In the genomic region with DNA sequence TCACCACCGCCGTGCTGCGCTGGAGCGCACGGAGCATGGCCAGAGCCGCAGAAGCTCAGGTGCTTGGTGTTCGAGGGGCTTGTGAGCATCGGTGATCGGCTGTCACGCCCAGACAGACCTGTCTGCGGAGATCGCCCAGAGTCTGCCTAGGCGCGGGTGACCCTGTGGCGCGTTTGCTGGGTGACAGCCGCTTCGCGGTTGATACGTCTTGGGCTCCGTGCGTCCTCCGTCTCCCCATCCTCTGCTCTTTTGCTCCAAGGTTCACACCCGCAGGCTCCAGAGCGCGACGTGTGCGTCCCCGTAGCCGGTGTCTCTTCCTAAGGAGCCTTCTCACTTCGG, we compare ENCODE assay signal across 8 mouse cellular contexts.
DNase-seq lines count a peak whose midpoint lies in the region; ATAC-seq and TF ChIP-seq lines count a peak whose summit lies in the region.

No protein-coding gene starts in this region.

- WGBS in heart, postnatal 0 days, result under 1% methylated on average over 31 of the region's 31 CpGs
- WGBS in hindbrain, embryonic 13.5 days, result under 1% methylated on average over 31 of the region's 31 CpGs
- WGBS in midbrain, embryonic 12.5 days, result under 1% methylated on average over 31 of the region's 31 CpGs

- H3K27ac ChIP-seq in heart, postnatal 0 days (ENCODE audit: low read depth), result peak overlapping the region; percentile 94
- H3K27ac ChIP-seq in hindbrain, embryonic 13.5 days, result peak overlapping the region; percentile 87
- H3K27ac ChIP-seq in midbrain, embryonic 12.5 days (replicated peaks), result peak overlapping the region; percentile 66

- H3K4me1 ChIP-seq in heart, postnatal 0 days (ENCODE audit: control insufficient read depth, insufficient read depth), result peaks cover 28% of the 10 kb centered on the region
- peaks cover 59% of the 10 kb centered on the region for H3K4me1 ChIP-seq in hindbrain, embryonic 13.5 days (replicated peaks)
- H3K4me1 ChIP-seq in midbrain, embryonic 12.5 days, result peaks cover 23% of the 10 kb centered on the region

- intact Hi-C loops in heart, postnatal 25 days (cut with DNase I), result loop anchor here (2.0 to 5.0 kb wide), 2 partner anchors 33 to 99 kb away; no protein-coding TSS in a partner anchor

- no peaks in the 10 kb centered on the region for H3K27me3 ChIP-seq in heart, postnatal 0 days (ENCODE audit: control insufficient read depth, insufficient read depth, low read length)
- peaks cover 27% of the 10 kb centered on the region for H3K27me3 ChIP-seq in hindbrain, embryonic 13.5 days
- peaks cover 54% of the 10 kb centered on the region for H3K27me3 ChIP-seq in midbrain, embryonic 12.5 days

- H3K4me3 ChIP-seq in heart, postnatal 0 days (ENCODE audit: low read depth, low read length), result peak overlapping the region; percentile 58
- peak overlapping the region; percentile 63 for H3K4me3 ChIP-seq in hindbrain, embryonic 13.5 days
- H3K4me3 ChIP-seq in midbrain, embryonic 12.5 days, result peak overlapping the region; percentile 57

- peak overlapping the region; percentile 78 for H3K4me2 ChIP-seq in heart, postnatal 0 days (ENCODE audit: low read depth, low read length)
- H3K4me2 ChIP-seq in hindbrain, embryonic 13.5 days, result peak overlapping the region; percentile 97
- H3K4me2 ChIP-seq in midbrain, embryonic 12.5 days (replicated peaks), result peak overlapping the region; percentile 94

- no peak for DNase-seq in heart, postnatal 0 days (ENCODE audit: low spot score)
- no peak for DNase-seq in heart, postnatal 25 days (ENCODE audit: low spot score)
- no peak for DNase-seq in right cerebral cortex, postnatal 4 days
- DNase-seq in left cerebral cortex, adult 8-10 months (ENCODE audit: low spot score in 2 of 2), result no peak
- no peak for DNase-seq in kidney, adult 8-10 months

- no peak for TF ChIP-seq CTCF in heart, postnatal 0 days (IDR thresholded peaks at IDR 0.05; ENCODE audit: low read depth)

- no peaks in the 10 kb centered on the region for H3K9me3 ChIP-seq in heart, postnatal 0 days (replicated peaks; ENCODE audit: control insufficient read depth, low read length)
- H3K9me3 ChIP-seq in hindbrain, embryonic 13.5 days, result no peaks in the 10 kb centered on the region
- no peaks in the 10 kb centered on the region for H3K9me3 ChIP-seq in midbrain, embryonic 12.5 days

- ATAC-seq in heart, postnatal 0 days (ENCODE audit: insufficient read depth, low read depth), result peak; percentile 0; the same call in 1 of the 2 replicates
- peak; percentile 5 for ATAC-seq in activated CD4-positive, CD25-positive, alpha-beta regulatory T cell, adult 4 months
- no peak for ATAC-seq in hindbrain, embryonic 13.5 days (ENCODE audit: low FRiP score)
- ATAC-seq in midbrain, embryonic 12.5 days (ENCODE audit: low FRiP score, low read depth), result no peak; the same call in 1 of the 2 replicates

- H3K36me3 ChIP-seq in heart, postnatal 0 days (replicated peaks; ENCODE audit: control insufficient read depth, insufficient read depth, low read length), result no peaks in the 10 kb centered on the region
- H3K36me3 ChIP-seq in hindbrain, embryonic 13.5 days, result no peaks in the 10 kb centered on the region
- H3K36me3 ChIP-seq in midbrain, embryonic 12.5 days, result no peaks in the 10 kb centered on the region

- no peak for TF ChIP-seq EP300 in heart, postnatal 0 days (IDR thresholded peaks at IDR 0.05; ENCODE audit: low read depth)

- peak overlapping the region; percentile 63 for H3K9ac ChIP-seq in heart, postnatal 0 days (replicated peaks; ENCODE audit: low read depth, low read length)
- peak overlapping the region; percentile 81 for H3K9ac ChIP-seq in hindbrain, embryonic 13.5 days
- H3K9ac ChIP-seq in midbrain, embryonic 12.5 days (replicated peaks), result peak overlapping the region; percentile 62

Comparison
In these comparisons a context has a peak if more than half of its experiments do, and no peak if none do; other contexts are left out.
1. ATAC-seq: peak in heart, postnatal 0 days (single experiment) and activated CD4-positive, CD25-positive, alpha-beta regulatory T cell, adult 4 months (single experiment); none in hindbrain, embryonic 13.5 days (single experiment) and midbrain, embryonic 12.5 days (single experiment).
2. Peak in every context shown above with its lines, with median percentiles within 50 percentile points of each other: H3K27ac ChIP-seq, H3K4me2 ChIP-seq, H3K4me3 ChIP-seq and H3K9ac ChIP-seq.